Mouse (Mus musculus) embryonic facial prominence, embryonic 14.5 days (tissue): ENCODE measurements around the gene Fam167b. TPM values are rescaled to one million over a fixed set of nuclear protein-coding genes. Genes with fewer than 3 reads are reported as not detected.

Source experiments
- ATAC-seq: fragments of 200-750 bp; cut with Nextera tagmentation; 2 replicates; pipeline ENCODE4 v1.8.0; 2017; ENCODE audit warnings: low read depth, moderate number of reproducible peaks, moderate TSS enrichment
- DNase-seq: peaks from one replicate; pipeline ENCODE4 v3.0.0-alpha.2; 2015; ENCODE audit warnings: low spot score
- H3K27ac ChIP-seq: fragments of 300-500 bp; sonication (generic); replicated peaks from 2 replicates; pipeline ENCODE4 v1.5.1; 2014; ENCODE audit warnings: low read depth, mild to moderate bottlenecking, low read length, moderate library complexity
- H3K27me3 ChIP-seq: fragments of 300-500 bp; sonication (generic); replicated peaks from 2 replicates; pipeline ENCODE4 v1.6.1; 2014; ENCODE audit warnings: low read length; ENCODE audit not compliant: control insufficient read depth, insufficient read depth
- H3K36me3 ChIP-seq: fragments of 300-500 bp; sonication (generic); 2 replicates; pipeline ENCODE4 v1.6.1; 2014; ENCODE audit warnings: low read length, mixed read lengths; ENCODE audit not compliant: control insufficient read depth, insufficient read depth
- H3K4me1 ChIP-seq: fragments of 300-500 bp; sonication (generic); 2 replicates; pipeline ENCODE4 v1.6.1; 2014; ENCODE audit warnings: antibody characterized with exemption, low read length; ENCODE audit not compliant: control insufficient read depth, insufficient read depth
- H3K4me2 ChIP-seq: fragments of 300-500 bp; sonication (generic); 2 replicates; pipeline ENCODE4 v1.6.1; 2014; ENCODE audit warnings: low read depth, mild to moderate bottlenecking, low read length, moderate library complexity, mixed read lengths
- H3K4me3 ChIP-seq: fragments of 300-500 bp; sonication (generic); 2 replicates; pipeline ENCODE4 v1.5.1; 2014; ENCODE audit warnings: low read depth, mild to moderate bottlenecking, low read length
- H3K9ac ChIP-seq: fragments of 300-500 bp; sonication (generic); 2 replicates; pipeline ENCODE4 v1.6.1; 2014; ENCODE audit warnings: low read depth, mild to moderate bottlenecking, low read length, moderate library complexity, mixed read lengths
- H3K9me3 ChIP-seq: fragments of 300-500 bp; sonication (generic); 2 replicates; pipeline ENCODE4 v1.6.1; 2016; ENCODE audit warnings: low read length; ENCODE audit not compliant: control insufficient read depth
- WGBS: fragments of 180-500 bp; shearing (Covaris S2); extraction: QIAGEN DNeasy Blood & Tissue Kit; methylation state at CpG from one replicate; pipeline ENCODE4 v1.1.7; 2014; 5-methylcytosine and 5-hydroxymethylcytosine counted together
- polyA plus RNA-seq: library from polyadenylated mRNA; unstranded; fragments of >200 nt; fragmentation: Nextera tagmentation; extraction: Ambion mirVana; gene quantifications from 2 replicates; pipeline ENCODE4 v1.2.1, GENCODE M21; 2014

The Fam167b gene
- polyA plus RNA-seq, result 6.4 and 6.9 TPM in 2 replicates

- no peak within 1 kb of the TSS for H3K4me3 ChIP-seq
- H3K36me3 ChIP-seq, result no peaks in the 10 kb centered on the region
- DNase-seq, result no peak
- peak within 1 kb of the TSS; percentile 12; the same call in 1 of the 2 replicates for H3K4me2 ChIP-seq
- H3K9me3 ChIP-seq, result no peaks in the 10 kb centered on the region
- H3K9ac ChIP-seq, result no peak within 1 kb of the TSS
- ATAC-seq, result no peak
- no peaks in the 10 kb centered on the region for H3K4me1 ChIP-seq
- H3K27ac ChIP-seq, result no peak within 1 kb of the TSS
- WGBS, result 91% methylated on average over 5 of the region's 5 CpGs
- H3K27me3 ChIP-seq, result no peaks in the 10 kb centered on the region
Measured at GRCm38 (mm10) chr4:129578466-129578865, at the start of gene Fam167b. Gene Fam167b, minus strand, starts transcription at chr4:129578549.

- no peaks in the 10 kb centered on the region for H3K9me3 ChIP-seq
- no peak overlapping the region for H3K27ac ChIP-seq
- no peaks in the 10 kb centered on the region for H3K27me3 ChIP-seq
- DNase-seq (no peak), ATAC-seq (no peak)
- H3K4me3 ChIP-seq, result no peak overlapping the region
- H3K4me2 ChIP-seq, result no peak overlapping the region
- 71% methylated on average over 6 of the region's 6 CpGs for WGBS
- no peak overlapping the region for H3K9ac ChIP-seq
- H3K4me1 ChIP-seq, result peaks cover 18% of the 10 kb centered on the region
- peaks cover 58% of the 10 kb centered on the region for H3K36me3 ChIP-seq
Measured at GRCm38 (mm10) chr4:129626035-129626434, 47.7 kb upstream of the Fam167b start.

GRCm38 (mm10) chr4:129625496-129625895 lies 47.1 kb upstream of the Fam167b start:
- 40% methylated on average over 4 of the region's 4 CpGs for WGBS
- H3K9me3 ChIP-seq, result no peaks in the 10 kb centered on the region
- no peak overlapping the region for H3K4me3 ChIP-seq
- DNase-seq (no peak), ATAC-seq (no peak)
- peaks cover 53% of the 10 kb centered on the region for H3K36me3 ChIP-seq
- peaks cover 18% of the 10 kb centered on the region for H3K4me1 ChIP-seq
- H3K27me3 ChIP-seq, result no peaks in the 10 kb centered on the region
- H3K9ac ChIP-seq, result no peak overlapping the region
- H3K4me2 ChIP-seq, result peak overlapping the region; percentile 89
- peak overlapping the region; percentile 93; the same call in 1 of the 2 replicates for H3K27ac ChIP-seq

- ATAC-seq, result peak; percentile 6; the same call in 1 of the 2 replicates
- 3% methylated on average over 6 of the region's 6 CpGs for WGBS
- Histone ChIP-seq H3K4me3 (peak overlapping the region; percentile 59), H3K36me3 (peaks cover 48% of the 10 kb centered on the region), H3K4me2 (peak overlapping the region; percentile 89), H3K9me3 (no peaks in the 10 kb centered on the region), H3K9ac (peak overlapping the region; percentile 72), H3K27me3 (no peaks in the 10 kb centered on the region), H3K27ac (peak overlapping the region; percentile 93), H3K4me1 (peaks cover 18% of the 10 kb centered on the region)
- peak; percentile 74 for DNase-seq
Measured at GRCm38 (mm10) chr4:129625029-129625370, 46.7 kb upstream of the Fam167b start.

- Histone ChIP-seq H3K4me1 (peaks cover 18% of the 10 kb centered on the region), H3K9ac (peak overlapping the region; percentile 72), H3K36me3 (peaks cover 42% of the 10 kb centered on the region), H3K4me2 (peak overlapping the region; percentile 89), H3K4me3 (peak overlapping the region; percentile 59), H3K27ac (peak overlapping the region; percentile 93), H3K9me3 (no peaks in the 10 kb centered on the region), H3K27me3 (no peaks in the 10 kb centered on the region)
- WGBS, result 2% methylated on average over 18 of the region's 18 CpGs
- DNase-seq (peak; percentile 96), ATAC-seq (peak; percentile 94)
Measured at GRCm38 (mm10) chr4:129624281-129625028, 46.1 kb upstream of the Fam167b start.

GRCm38 (mm10) chr4:129623681-129624091 lies 45.3 kb upstream of the Fam167b start, which contains the start of gene Ccdc28b:
Gene Ccdc28b, minus strand, starts transcription at chr4:129623947.
- H3K4me2 ChIP-seq, result peak within 1 kb of the TSS; percentile 89
- no peaks in the 10 kb centered on the region for H3K9me3 ChIP-seq
- peak within 1 kb of the TSS; percentile 59 for H3K4me3 ChIP-seq
- ATAC-seq (peak; percentile 16; the same call in 1 of the 2 replicates), DNase-seq (peak; percentile 73)
- WGBS, result 1% methylated on average over 10 of the region's 10 CpGs
- H3K36me3 ChIP-seq, result peaks cover 35% of the 10 kb centered on the region
- H3K9ac ChIP-seq, result peak within 1 kb of the TSS; percentile 72
- H3K27me3 ChIP-seq, result no peaks in the 10 kb centered on the region
- H3K27ac ChIP-seq, result peak within 1 kb of the TSS; percentile 93
- H3K4me1 ChIP-seq, result peaks cover 18% of the 10 kb centered on the region

GRCm38 (mm10) chr4:129622803-129623535 lies 44.6 kb upstream of the Fam167b start:
- Histone ChIP-seq H3K36me3 (peaks cover 27% of the 10 kb centered on the region), H3K4me1 (peaks cover 22% of the 10 kb centered on the region), H3K27ac (peak overlapping the region; percentile 93), H3K9me3 (no peaks in the 10 kb centered on the region), H3K4me3 (peak overlapping the region; percentile 59), H3K27me3 (no peaks in the 10 kb centered on the region), H3K9ac (peak overlapping the region; percentile 72), H3K4me2 (peak overlapping the region; percentile 89)
- no peak for DNase-seq
- ATAC-seq, result no peak
- 21% methylated on average over 8 of the region's 8 CpGs for WGBS

GRCm38 (mm10) chr4:129622120-129622802 lies 43.9 kb upstream of the Fam167b start:
- H3K9ac ChIP-seq, result peak overlapping the region; percentile 72; the same call in 1 of the 2 replicates
- H3K4me3 ChIP-seq, result 0 out of 2 replicates have a peak overlapping the region, but pooled peaks have one; percentile 59
- H3K27ac ChIP-seq, result no peak overlapping the region
- H3K4me2 ChIP-seq, result peak overlapping the region; percentile 89
- peaks cover 23% of the 10 kb centered on the region for H3K36me3 ChIP-seq
- ATAC-seq (no peak), DNase-seq (no peak)
- no peaks in the 10 kb centered on the region for H3K9me3 ChIP-seq
- peaks cover 23% of the 10 kb centered on the region for H3K4me1 ChIP-seq
- WGBS, result 76% methylated on average over 11 of the region's 11 CpGs
- no peaks in the 10 kb centered on the region for H3K27me3 ChIP-seq
